Mouse (Mus musculus): Measurements from ENCODE around the gene Tacr3.

The Tacr3 gene

GRCm38 (mm10) chr3:134828875-134829530 is at the start of gene Tacr3:
TSS of gene Tacr3 (plus strand) at chr3:134829007.
- CTCF ChIA-PET, result no interaction called here

GRCm38 (mm10) chr3:134828492-134828874 is 324 bp upstream of the Tacr3 start:
- CTCF ChIA-PET, result no interaction called here

GRCm38 (mm10) chr3:134829531-134829921 is 719 bp downstream of the Tacr3 start:
- CTCF ChIA-PET, result no interaction called here

GRCm38 (mm10) chr3:134851342-134851741 is 22.5 kb downstream of the Tacr3 start:
- CTCF ChIA-PET, result no interaction called here

GRCm38 (mm10) chr3:134877701-134878100 is 48.9 kb downstream of the Tacr3 start:
- CTCF ChIA-PET, result interaction anchor here (0.6 kb wide), 1 partner anchor 11 kb away, joined by 4 read pairs; no protein-coding TSS in a partner anchor

- CTCF ChIA-PET, result no interaction called here
These were observed 67.0 kb downstream of the Tacr3 start for GRCm38 (mm10) chr3:134895831-134896230.

GRCm38 (mm10) chr3:134908890-134909289 is 80.1 kb downstream of the Tacr3 start:
- CTCF ChIA-PET, result no interaction called here

- CTCF ChIA-PET, result no interaction called here
These were observed 105.9 kb downstream of the Tacr3 start for GRCm38 (mm10) chr3:134934703-134935102.

- CTCF ChIA-PET, result no interaction called here
These were observed 106.7 kb downstream of the Tacr3 start for GRCm38 (mm10) chr3:134935461-134935860.

GRCm38 (mm10) chr3:134963461-134963860 is 134.7 kb downstream of the Tacr3 start:
- CTCF ChIA-PET, result no interaction called here

GRCm38 (mm10) chr3:134978902-134979301 is 150.1 kb downstream of the Tacr3 start:
- CTCF ChIA-PET, result no interaction called here

- CTCF ChIA-PET, result no interaction called here
These were observed 151.3 kb downstream of the Tacr3 start for GRCm38 (mm10) chr3:134980140-134980539.

All from spleen, embryonic (tissue).